Mouse (Mus musculus): ENCODE data around the gene Cnih1.

GRCm38 (mm10) chr14:46821873-46822716 is 33.9 kb upstream of the Cnih1 start, which contains the start of gene Gmfb:
- TF ChIP-seq POLR2A (IDR thresholded peaks at IDR 0.05; ENCODE audit: low read depth, low read length) (peak; percentile 43), CTCF (conservative IDR thresholded peaks at IDR 0.05; ENCODE audit: insufficient read depth, insufficient read length, low read depth, low read length) (0 out of 2 replicates have a peak, but pooled peaks have one; percentile 7)
